Mouse (Mus musculus) ES-E14 (cell line): ENCODE measurements at regions not wholly inside any gene's neighbourhood (a gene's known extent, or its start where the extent isn't known, plus 50 kb on each side); places are given as distances from the start of the nearest gene placed in this dataset.

Source experiments
- CHD2 ChIP-seq: IDR thresholded peaks from 2 replicates; pipeline ENCODE4 v1.6.1; 2014; ENCODE audit warnings: mild to moderate bottlenecking, low read depth, low read length, inconsistent platforms
- HCFC1 ChIP-seq: IDR thresholded peaks from 2 replicates; pipeline ENCODE4 v1.6.1; 2012; ENCODE audit warnings: low read length, inconsistent platforms, borderline replicate concordance; ENCODE audit not compliant: insufficient read depth
- MAFK ChIP-seq: IDR thresholded peaks from 2 replicates; pipeline ENCODE4 v1.6.1; 2014; ENCODE audit warnings: mild to moderate bottlenecking, low read depth, low read length, inconsistent platforms; ENCODE audit not compliant: insufficient read depth
- ZC3H11A ChIP-seq: IDR thresholded peaks from 2 replicates; pipeline ENCODE4 v1.6.1; 2012; ENCODE audit warnings: low read depth, mild to moderate bottlenecking, inconsistent platforms, low read length, borderline replicate concordance
- ZNF384 ChIP-seq: IDR thresholded peaks from 2 replicates; pipeline ENCODE4 v1.6.1; 2012; ENCODE audit warnings: low read depth, low read length, inconsistent platforms

DNA sequence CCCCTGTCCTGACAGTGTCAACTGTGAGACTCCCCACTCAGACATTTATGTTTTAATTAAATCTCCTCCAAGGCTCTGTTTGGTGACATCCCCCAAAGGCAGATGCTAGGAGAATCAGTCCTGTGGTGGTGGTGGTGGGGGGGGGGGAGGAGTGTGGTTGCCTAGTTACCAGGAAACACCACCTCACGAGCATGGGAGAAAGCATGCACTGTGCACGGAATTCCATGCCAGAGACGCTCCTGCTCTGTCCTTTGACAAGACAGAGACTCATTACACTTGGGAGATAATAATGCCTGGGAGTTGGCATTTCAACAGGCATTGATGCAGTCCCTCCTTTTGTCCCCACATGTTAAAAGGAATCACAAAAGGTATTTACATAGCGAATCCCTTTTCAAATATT is 240.6 kb downstream of the Cbln1 start:
- TF ChIP-seq ZC3H11A: no peak
- no peak for TF ChIP-seq ZNF384
- no peak for TF ChIP-seq CHD2
- TF ChIP-seq HCFC1: no peak
- TF ChIP-seq MAFK: no peak
